Mouse (Mus musculus) embryonic facial prominence, embryonic 15.5 days (tissue): ENCODE results near the gene Gm10717. TPM values are rescaled to one million over a fixed set of nuclear protein-coding genes. Genes with fewer than 3 reads are reported as not detected.
"Not testable (repeated sequence)": the region's sequence is repeated elsewhere in the genome, so short reads cannot be mapped to it uniquely, and the experiment has no call there.

ENCODE experiments used
- ATAC-seq: fragments of 200-750 bp; cut with Nextera tagmentation; 2 replicates; pipeline ENCODE4 v1.8.0; 2017; ENCODE audit warnings: low read depth, moderate TSS enrichment; ENCODE audit not compliant: insufficient number of reproducible peaks, low FRiP score, low TSS enrichment
- H3K27ac ChIP-seq: fragments of 300-500 bp; sonication (generic); replicated peaks from 2 replicates; pipeline ENCODE4 v1.5.1; 2015; ENCODE audit warnings: mild to moderate bottlenecking, inconsistent platforms
- H3K27me3 ChIP-seq: fragments of 300-500 bp; sonication (generic); 2 replicates; pipeline ENCODE4 v1.6.1; 2015; ENCODE audit warnings: inconsistent platforms
- H3K36me3 ChIP-seq: fragments of 300-500 bp; sonication (generic); 2 replicates; pipeline ENCODE4 v1.6.1; 2015; ENCODE audit warnings: mild to moderate bottlenecking, inconsistent platforms
- H3K4me1 ChIP-seq: fragments of 300-500 bp; sonication (generic); 2 replicates; pipeline ENCODE4 v1.6.1; 2015; ENCODE audit warnings: inconsistent platforms
- H3K4me2 ChIP-seq: fragments of 300-500 bp; sonication (generic); replicated peaks from 2 replicates; pipeline ENCODE4 v1.6.1; 2015; ENCODE audit warnings: mild to moderate bottlenecking, inconsistent platforms
- H3K4me3 ChIP-seq: fragments of 300-500 bp; sonication (generic); replicated peaks from 2 replicates; pipeline ENCODE4 v1.5.1; 2015; ENCODE audit warnings: mild to moderate bottlenecking, inconsistent platforms
- H3K9ac ChIP-seq: fragments of 300-500 bp; sonication (generic); 2 replicates; pipeline ENCODE4 v1.6.1; 2015; ENCODE audit warnings: inconsistent platforms
- H3K9me3 ChIP-seq: fragments of 300-500 bp; sonication (generic); replicated peaks from 2 replicates; pipeline ENCODE4 v1.6.1; 2016; ENCODE audit warnings: inconsistent platforms
- WGBS: fragments of 180-500 bp; shearing (Covaris S2); methylation state at CpG from one replicate; pipeline ENCODE4 v1.1.7; 2015; 5-methylcytosine and 5-hydroxymethylcytosine counted together
- polyA plus RNA-seq: library from polyadenylated mRNA; unstranded; fragments of >200 nt; fragmentation: Nextera tagmentation; extraction: Ambion mirVana; gene quantifications from 2 replicates; pipeline ENCODE4 v1.2.1, GENCODE M21; 2015

Gm10717 gene
- polyA plus RNA-seq, 1 experiment from 2014 or later: not detected

GRCm38 (mm10) chr9:3015354-3015753 lies 9.9 kb upstream of the Gm10717 start, which contains the start of gene Gm10720:
Gene Gm10720 (plus strand): TSS chr9:3015654.
- H3K4me2 ChIP-seq, H3K9ac ChIP-seq, ATAC-seq, H3K36me3 ChIP-seq, H3K4me3 ChIP-seq, H3K4me1 ChIP-seq, H3K27ac ChIP-seq, H3K9me3 ChIP-seq, H3K27me3 ChIP-seq: not testable (repeated sequence)
- WGBS: 65% methylated on average over 5 of the region's 9 CpGs

GRCm38 (mm10) chr9:3015896-3016295 lies 9.3 kb upstream of the Gm10717 start:
- H3K27me3 ChIP-seq, H3K4me2 ChIP-seq, ATAC-seq, H3K9ac ChIP-seq, H3K4me3 ChIP-seq, H3K9me3 ChIP-seq, H3K36me3 ChIP-seq, H3K4me1 ChIP-seq, H3K27ac ChIP-seq: not testable (repeated sequence)
- 76% methylated on average over 6 of the region's 6 CpGs for WGBS

- H3K27ac ChIP-seq, H3K27me3 ChIP-seq, ATAC-seq, H3K9me3 ChIP-seq, H3K4me1 ChIP-seq, H3K4me2 ChIP-seq, H3K9ac ChIP-seq, H3K36me3 ChIP-seq, H3K4me3 ChIP-seq: not testable (repeated sequence)
- WGBS: 44% methylated on average over 2 of the region's 9 CpGs
These were observed 8.1 kb upstream of the Gm10717 start, which contains the start of gene Gm10719 for GRCm38 (mm10) chr9:3017108-3017507. Gene Gm10719 (plus strand): TSS chr9:3017408.

- not testable (repeated sequence) for H3K4me2 ChIP-seq, H3K9ac ChIP-seq, ATAC-seq, H3K36me3 ChIP-seq, H3K27ac ChIP-seq, H3K27me3 ChIP-seq, H3K4me1 ChIP-seq, H3K9me3 ChIP-seq, H3K4me3 ChIP-seq
- WGBS: 64% methylated on average over 9 of the region's 9 CpGs
These were observed 6.3 kb upstream of the Gm10717 start for GRCm38 (mm10) chr9:3018944-3019343.

- not testable (repeated sequence) for H3K27me3 ChIP-seq, H3K4me3 ChIP-seq, H3K4me2 ChIP-seq, H3K27ac ChIP-seq, H3K9ac ChIP-seq, H3K36me3 ChIP-seq, H3K9me3 ChIP-seq, H3K4me1 ChIP-seq
- 78% methylated on average over 17 of the region's 19 CpGs for WGBS
- peak; percentile 67; the same call in 1 of the 2 replicates for ATAC-seq
These were observed 5.1 kb upstream of the Gm10717 start for GRCm38 (mm10) chr9:3019835-3020727.

GRCm38 (mm10) chr9:3022316-3023008 lies 2.8 kb upstream of the Gm10717 start:
- H3K36me3 ChIP-seq, H3K27me3 ChIP-seq, H3K27ac ChIP-seq, ATAC-seq, H3K4me3 ChIP-seq, H3K9me3 ChIP-seq, H3K4me2 ChIP-seq, H3K4me1 ChIP-seq, H3K9ac ChIP-seq: not testable (repeated sequence)
- 76% methylated on average over 11 of the region's 13 CpGs for WGBS

- not testable (repeated sequence) for H3K9me3 ChIP-seq, H3K27ac ChIP-seq, H3K27me3 ChIP-seq, ATAC-seq, H3K9ac ChIP-seq, H3K4me1 ChIP-seq, H3K4me3 ChIP-seq, H3K36me3 ChIP-seq, H3K4me2 ChIP-seq
- WGBS: 76% methylated on average over 12 of the region's 13 CpGs
These were observed 1.8 kb upstream of the Gm10717 start, which contains the start of gene Gm10718 for GRCm38 (mm10) chr9:3023312-3023984. Gene Gm10718 (plus strand): TSS chr9:3023547.

GRCm38 (mm10) chr9:3023985-3024648 lies 1.1 kb upstream of the Gm10717 start:
- H3K27me3 ChIP-seq, H3K4me1 ChIP-seq, H3K9me3 ChIP-seq, H3K4me2 ChIP-seq, ATAC-seq, H3K4me3 ChIP-seq, H3K36me3 ChIP-seq, H3K27ac ChIP-seq, H3K9ac ChIP-seq: not testable (repeated sequence)
- WGBS: 77% methylated on average over 16 of the region's 16 CpGs

- not testable (repeated sequence) for H3K9me3 ChIP-seq, H3K36me3 ChIP-seq, H3K4me3 ChIP-seq, H3K9ac ChIP-seq, H3K27me3 ChIP-seq, H3K27ac ChIP-seq, H3K4me2 ChIP-seq, H3K4me1 ChIP-seq, ATAC-seq
- WGBS: 72% methylated on average over 6 of the region's 6 CpGs
These were observed 436 bp downstream of the Gm10717 start for GRCm38 (mm10) chr9:3025653-3026052.

GRCm38 (mm10) chr9:3026136-3026535 lies 919 bp downstream of the Gm10717 start:
- ATAC-seq: not testable (repeated sequence)

GRCm38 (mm10) chr9:3026741-3027140 lies 1.5 kb downstream of the Gm10717 start:
- H3K4me2 ChIP-seq, H3K4me3 ChIP-seq, ATAC-seq, H3K4me1 ChIP-seq, H3K27me3 ChIP-seq, H3K36me3 ChIP-seq, H3K9me3 ChIP-seq, H3K27ac ChIP-seq, H3K9ac ChIP-seq: not testable (repeated sequence)
- WGBS: 67% methylated on average over 9 of the region's 9 CpGs

More at GRCm38 (mm10) chr9:3026136-3026535, 919 bp downstream of the Gm10717 start:
- not testable (repeated sequence) for H3K4me2 ChIP-seq, H3K4me3 ChIP-seq, H3K9ac ChIP-seq, H3K9me3 ChIP-seq, H3K36me3 ChIP-seq, H3K4me1 ChIP-seq, H3K27me3 ChIP-seq, H3K27ac ChIP-seq
- WGBS: 73% methylated on average over 5 of the region's 5 CpGs
